31 mouse cellular contexts compared by ENCODE assay signal in genomic region chr7:131167771-131168170, GRCm38 (mm10). TPM values are rescaled to one million over a fixed set of nuclear protein-coding genes. Genes with fewer than 3 reads are reported as not detected.
DNase-seq lines count a peak whose midpoint lies in the region; ATAC-seq and TF ChIP-seq lines count a peak whose summit lies in the region.
"Had no signal": no experiment of that assay in that cellular context is flagged by ENCODE, and none has a peak within 500 bp of the region (broad histone marks: within the 10 kb centered on the region; RNA-seq: fewer than 3 reads in every experiment).

No protein-coding gene starts in this region.

- TF ChIP-seq EP300 in heart, adult 2 months (IDR thresholded peaks at IDR 0.05; ENCODE audit: insufficient read depth, low read depth, low read length), result no peak

- WGBS in heart, adult 2 months, result 69% methylated on average over 3 of the region's 3 CpGs
- 76% methylated on average over 3 of the region's 3 CpGs for WGBS in hindbrain, embryonic 14.5 days

- H3K9ac ChIP-seq in heart, adult 2 months (ENCODE audit: low read depth, low read length), result no peak overlapping the region
- no peak overlapping the region for H3K9ac ChIP-seq in hindbrain, embryonic 14.5 days
- H3K9ac ChIP-seq: embryonic facial prominence, embryonic 13.5 days; embryonic facial prominence, embryonic 15.5 days; forebrain, embryonic 12.5 days had no signal

- no peaks in the 10 kb centered on the region for H3K4me1 ChIP-seq in heart, adult 2 months (ENCODE audit: control insufficient read depth, insufficient read depth, low read length)
- H3K4me1 ChIP-seq in hindbrain, embryonic 14.5 days (replicated peaks; ENCODE audit: control insufficient read depth, insufficient read depth, low read length), result no peaks in the 10 kb centered on the region
- H3K4me1 ChIP-seq: embryonic facial prominence, embryonic 13.5 days; embryonic facial prominence, embryonic 15.5 days; forebrain, embryonic 10.5 days; forebrain, embryonic 12.5 days had no signal

- intact Hi-C loops in heart, adult 2 months (cut with DNase I), result no loop called here

- no peak overlapping the region for H3K27ac ChIP-seq in heart, adult 2 months
- H3K27ac ChIP-seq in hindbrain, embryonic 14.5 days, result no peak overlapping the region
- H3K27ac ChIP-seq: embryonic facial prominence, embryonic 13.5 days; embryonic facial prominence, embryonic 15.5 days; forebrain, embryonic 10.5 days; forebrain, embryonic 12.5 days had no signal

- H3K27me3 ChIP-seq in heart, adult 2 months (ENCODE audit: control insufficient read depth, insufficient read depth, low read length), result no peaks in the 10 kb centered on the region
- no peaks in the 10 kb centered on the region for H3K27me3 ChIP-seq in hindbrain, embryonic 14.5 days (ENCODE audit: control insufficient read depth, insufficient read depth, low read length)
- H3K27me3 ChIP-seq: embryonic facial prominence, embryonic 13.5 days; embryonic facial prominence, embryonic 15.5 days; forebrain, embryonic 12.5 days; Patski had no signal

- no peak for ATAC-seq in hindbrain, embryonic 14.5 days (ENCODE audit: low FRiP score)
- ATAC-seq: activated CD4-positive, CD25-positive, alpha-beta regulatory T cell, adult 4 months; CD4-positive, CD25-positive, alpha-beta regulatory T cell, adult 4 months; forebrain, embryonic 14.5 days; Patski had no signal

- no peaks in the 10 kb centered on the region for H3K9me3 ChIP-seq in hindbrain, embryonic 14.5 days (ENCODE audit: control insufficient read depth, low read length)
- H3K9me3 ChIP-seq: embryonic facial prominence, embryonic 13.5 days; embryonic facial prominence, embryonic 15.5 days; forebrain, embryonic 10.5 days; forebrain, embryonic 12.5 days had no signal

- H3K4me3 ChIP-seq in heart, adult 2 months, result no peak overlapping the region
- no peak overlapping the region for H3K4me3 ChIP-seq in hindbrain, embryonic 14.5 days (replicated peaks; ENCODE audit: low read length)
- H3K4me3 ChIP-seq: embryonic facial prominence, embryonic 13.5 days; embryonic facial prominence, embryonic 15.5 days; erythroblast, embryonic 14.5 days; forebrain, embryonic 10.5 days; forebrain, embryonic 12.5 days had no signal

- H3K36me3 ChIP-seq in heart, adult 2 months (ENCODE audit: control insufficient read depth, insufficient read depth, low read length), result no peaks in the 10 kb centered on the region
- H3K36me3 ChIP-seq in hindbrain, embryonic 14.5 days (replicated peaks; ENCODE audit: control insufficient read depth, insufficient read depth), result no peaks in the 10 kb centered on the region
- H3K36me3 ChIP-seq: embryonic facial prominence, embryonic 13.5 days; embryonic facial prominence, embryonic 15.5 days; forebrain, embryonic 10.5 days; forebrain, embryonic 12.5 days; G1E had no signal

- peak; percentile 73 for DNase-seq in heart, adult 11 months
- no peak for DNase-seq in heart, adult 2 months
- DNase-seq in thymus, postnatal 10 days (ENCODE audit: low spot score in 2 of 2), result peak; percentile 29 to 33
- no peak for DNase-seq in thymus, postnatal 0 days (ENCODE audit: low spot score)
- peak; percentile 25 to 43 for DNase-seq in thymus, postnatal 36 days
- DNase-seq in cerebellum, adult 8-10 months, result no peak
- no peak for DNase-seq in hindbrain, embryonic 14.5 days (ENCODE audit: low spot score)
- DNase-seq: adrenal gland, adult 8-10 months; adrenal gland, postnatal 14 days; adrenal gland, postnatal 36 days; B cell, adult 2 months; cerebellum, adult 11-12 months; cerebellum, adult 2 months; cerebellum, adult 9-11 months; cerebellum, postnatal 14 days; cerebellum, postnatal 36 days; embryo, embryonic 11 days had no signal

- no peak for TF ChIP-seq CTCF in heart, adult 2 months (IDR thresholded peaks at IDR 0.05)

- H3K79me2 ChIP-seq in heart, adult 2 months (replicated peaks; ENCODE audit: control insufficient read depth, insufficient read depth, low read length), result no peaks in the 10 kb centered on the region

- H3K4me2 ChIP-seq in hindbrain, embryonic 14.5 days (replicated peaks), result no peak overlapping the region
- H3K4me2 ChIP-seq: embryonic facial prominence, embryonic 13.5 days; embryonic facial prominence, embryonic 15.5 days; forebrain, embryonic 12.5 days had no signal

- TF ChIP-seq POLR2A in heart, adult 2 months (IDR thresholded peaks at IDR 0.05; ENCODE audit: insufficient read depth, low read depth, low read length), result no peak

RNA-seq across cellular contexts. Expression of gene 5430419D17Rik, which starts 6.4 kb away (rescaled TPM):
- total RNA-seq in heart, adult 2 months (2021), result 10 to 100 TPM in 1 of 2 experiments, 1 to 10 TPM in 1; 9.9 to 10.3 TPM
- 0.61 and 1.1 TPM in 2 replicates for polyA plus RNA-seq in heart, adult 2 months (2012; rRNA removed)
- polyA plus RNA-seq in thymus, postnatal 0 days (2015; fragmentation: Nextera tagmentation; extraction: Ambion mirVana), result 0.04 and 0.22 TPM in 2 replicates
- 0.03 TPM in 1 of 2 replicates, not detected in the other for polyA plus RNA-seq in hindbrain, embryonic 14.5 days (2014; fragmentation: Nextera tagmentation; extraction: Ambion mirVana)
- total RNA-seq: adrenal gland, adult 18-20 months; adrenal gland, adult 8-10 months; adrenal gland, postnatal 14 days; adrenal gland, postnatal 36 days; CH12.LX; common myeloid progenitor, adult 5-6 weeks had no signal
- polyA plus RNA-seq: activated CD4-positive, CD25-positive, alpha-beta regulatory T cell, adult 4 months; CD4-positive, CD25-positive, alpha-beta regulatory T cell, adult 4 months; embryonic facial prominence, embryonic 11.5 days; embryonic facial prominence, embryonic 13.5 days; embryonic facial prominence, embryonic 15.5 days; erythroblast, embryonic 14.5 days; forebrain, embryonic 10.5 days; forebrain, embryonic 12.5 days; forebrain, embryonic 14.5 days; G1E had no signal

RNA-seq across cellular contexts. Expression of gene 4933402N03Rik, which starts 21.7 kb away (rescaled TPM):
- not detected for total RNA-seq in heart, adult 2 months (2021)
- not detected in 2 replicates for polyA plus RNA-seq in heart, adult 2 months (2012; rRNA removed)
- polyA plus RNA-seq in thymus, postnatal 0 days (2015; fragmentation: Nextera tagmentation; extraction: Ambion mirVana), result not detected in 2 replicates
- polyA plus RNA-seq in hindbrain, embryonic 14.5 days (2014; fragmentation: Nextera tagmentation; extraction: Ambion mirVana), result not detected in 2 replicates
- total RNA-seq: adrenal gland, adult 18-20 months; adrenal gland, adult 8-10 months; adrenal gland, postnatal 14 days; adrenal gland, postnatal 36 days; CH12.LX; common myeloid progenitor, adult 5-6 weeks had no signal
- polyA plus RNA-seq: activated CD4-positive, CD25-positive, alpha-beta regulatory T cell, adult 4 months; CD4-positive, CD25-positive, alpha-beta regulatory T cell, adult 4 months; cerebellum, adult 2 months; embryonic facial prominence, embryonic 11.5 days; embryonic facial prominence, embryonic 13.5 days; embryonic facial prominence, embryonic 15.5 days; erythroblast, embryonic 14.5 days; forebrain, embryonic 10.5 days; forebrain, embryonic 12.5 days; forebrain, embryonic 14.5 days; G1E; Patski had no signal

Comparison
In these comparisons a context has a peak if more than half of its experiments do, and no peak if none do; other contexts are left out.
1. DNase-seq: peak in heart, adult 11 months (single experiment), thymus, postnatal 10 days (2 of 2) and thymus, postnatal 36 days (2 of 2); none in heart, adult 2 months (0 of 2), thymus, postnatal 0 days (single experiment), cerebellum, adult 8-10 months (single experiment) and hindbrain, embryonic 14.5 days (single experiment).